In genomic region chr17:48786501-48786900, GRCm38 (mm10) we compare ENCODE assay signal across 25 mouse cellular contexts.
"Had no signal": no experiment of that assay in that cellular context is flagged by ENCODE, and none has a peak within 500 bp of the region (broad histone marks: within the 10 kb centered on the region; RNA-seq: fewer than 3 reads in every experiment).

No protein-coding gene starts in this region.

- DNase-seq: forebrain, postnatal 0 days; gastrocnemius, postnatal 14 days; gastrocnemius, postnatal 36 days; heart, adult 2 months; heart, postnatal 14 days; heart, postnatal 4 days; kidney, adult 18-20 months; kidney, adult 8-10 months; kidney, postnatal 10 days; kidney, postnatal 25 days; kidney, postnatal 4 days had no signal

- H3K27ac ChIP-seq: heart, adult 2 months; heart, embryonic 13.5 days; heart, embryonic 15.5 days; hindbrain, embryonic 10.5 days; hindbrain, embryonic 12.5 days; hindbrain, embryonic 14.5 days; intestine, embryonic 15.5 days; layer of hippocampus, adult 2 months; left cerebral cortex, adult 2 months; limb, embryonic 10.5 days; limb, embryonic 12.5 days had no signal

- H3K9me3 ChIP-seq: heart, embryonic 13.5 days; heart, embryonic 15.5 days; hindbrain, embryonic 10.5 days; hindbrain, embryonic 12.5 days; intestine, embryonic 15.5 days; limb, embryonic 10.5 days; limb, embryonic 12.5 days had no signal

- H3K4me3 ChIP-seq: heart, adult 2 months; heart, embryonic 13.5 days; heart, embryonic 15.5 days; hindbrain, embryonic 10.5 days; hindbrain, embryonic 12.5 days; intestine, embryonic 15.5 days; layer of hippocampus, adult 2 months; left cerebral cortex, adult 2 months; limb, embryonic 10.5 days; limb, embryonic 12.5 days had no signal

- ATAC-seq: forebrain, postnatal 0 days; hindbrain, embryonic 16.5 days; inflammation-experienced regulatory T-cells, adult 6 months; intestine, embryonic 15.5 days; intestine, postnatal 0 days had no signal

- H3K4me2 ChIP-seq: heart, embryonic 11.5 days; heart, embryonic 13.5 days; heart, embryonic 15.5 days; hindbrain, embryonic 12.5 days; hindbrain, embryonic 14.5 days; intestine, embryonic 15.5 days; limb, embryonic 12.5 days had no signal

- H3K36me3 ChIP-seq: heart, embryonic 13.5 days; heart, embryonic 15.5 days; hindbrain, embryonic 10.5 days; hindbrain, embryonic 12.5 days; intestine, embryonic 15.5 days; limb, embryonic 10.5 days; limb, embryonic 12.5 days had no signal

- H3K4me1 ChIP-seq: heart, embryonic 13.5 days; heart, embryonic 15.5 days; intestine, embryonic 15.5 days; limb, embryonic 10.5 days; limb, embryonic 12.5 days had no signal

- H3K27me3 ChIP-seq: heart, embryonic 15.5 days; hindbrain, embryonic 12.5 days; intestine, embryonic 15.5 days; limb, embryonic 12.5 days had no signal

- H3K9ac ChIP-seq: forebrain, postnatal 0 days; heart, embryonic 13.5 days; heart, embryonic 15.5 days; hindbrain, embryonic 12.5 days; hindbrain, embryonic 14.5 days; intestine, embryonic 15.5 days; limb, embryonic 12.5 days had no signal
